Mouse (Mus musculus): ENCODE data around the gene Dgkh. TPM values are rescaled to one million over a fixed set of nuclear protein-coding genes. Genes with fewer than 3 reads are reported as not detected.

Gene Dgkh
- total RNA-seq, 2 experiments from 2014 or later = 80.8 to 89.3 TPM

- intact Hi-C loops (cut with DNase I) = no loop called here
- DNase-seq (ENCODE audit: extremely low spot score in 1 of 2, low spot score in 2 of 2) = no peak
Observed at GRCm38 (mm10) chr14:78528461-78529425, 203.8 kb downstream of the Dgkh start.

GRCm38 (mm10) chr14:78526907-78527306 is 205.7 kb downstream of the Dgkh start:
- DNase-seq (ENCODE audit: extremely low spot score in 1 of 2, low spot score in 2 of 2) = no peak
- intact Hi-C loops (cut with DNase I) = no loop called here

GRCm38 (mm10) chr14:78526475-78526874 is 206.1 kb downstream of the Dgkh start:
- no peak for DNase-seq (ENCODE audit: extremely low spot score in 1 of 2, low spot score in 2 of 2)
- intact Hi-C loops (cut with DNase I) = no loop called here

- no peak for DNase-seq (ENCODE audit: extremely low spot score in 1 of 2, low spot score in 2 of 2)
- intact Hi-C loops (cut with DNase I) = no loop called here
Observed at GRCm38 (mm10) chr14:78525611-78526457, 206.7 kb downstream of the Dgkh start.

- no peak for DNase-seq (ENCODE audit: extremely low spot score in 1 of 2, low spot score in 2 of 2)
- intact Hi-C loops (cut with DNase I) = no loop called here
Observed at GRCm38 (mm10) chr14:78525059-78525458, 207.5 kb downstream of the Dgkh start.

DNA sequence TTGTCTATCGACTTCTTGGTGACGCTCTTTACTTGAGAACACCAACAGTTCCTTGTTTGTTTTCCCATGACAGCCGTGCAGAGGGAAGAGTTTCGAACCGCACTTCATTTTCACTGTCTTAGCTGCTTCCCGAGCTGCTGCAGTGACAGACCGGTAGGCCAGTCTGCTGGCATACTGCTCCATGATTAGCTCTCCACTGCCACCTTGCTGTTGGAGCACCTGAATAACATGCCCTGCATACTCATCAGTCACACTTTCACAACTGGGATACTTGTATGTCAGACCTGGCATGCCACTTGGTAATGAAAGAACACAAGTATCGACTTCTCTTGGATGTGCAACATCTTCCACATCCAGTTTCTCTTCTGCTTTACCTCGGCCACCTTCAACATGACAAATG is 221.9 kb downstream of the Dgkh start:
- DNase-seq (ENCODE audit: extremely low spot score in 1 of 2, low spot score in 2 of 2) = no peak
- intact Hi-C loops (cut with DNase I) = no loop called here

DNA sequence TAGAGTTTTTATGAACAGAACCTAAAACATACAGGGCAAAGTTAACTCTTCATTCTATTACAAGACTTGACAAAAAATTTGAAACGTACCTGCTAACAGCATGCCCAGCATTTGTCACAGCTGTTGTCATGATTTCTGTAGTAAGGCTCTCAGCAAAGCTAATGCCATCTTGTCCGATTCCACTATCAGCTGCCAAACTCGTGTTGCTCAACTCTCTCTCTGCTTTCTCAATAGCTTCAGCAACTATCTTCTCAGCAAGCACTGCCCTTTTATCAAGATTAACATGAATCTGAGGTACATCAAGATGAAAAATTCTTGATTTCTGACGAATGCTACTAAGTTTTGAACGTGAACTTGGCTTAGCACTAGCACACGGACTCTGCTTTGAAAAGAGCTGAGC is 222.8 kb downstream of the Dgkh start:
- no peak for DNase-seq (ENCODE audit: extremely low spot score in 1 of 2, low spot score in 2 of 2)
- intact Hi-C loops (cut with DNase I) = no loop called here

Other genes with a start within 250 kb of the Dgkh start
- 100 to 1,000 TPM; 156 to 162 TPM for gene Akap11, start 196.0 kb downstream of the Dgkh start, total RNA-seq (2021)
- gene Vwa8, start 116.3 kb upstream of the Dgkh start, total RNA-seq (2021) = 10 to 100 TPM; 21.6 to 22.0 TPM

Measured in left cerebral cortex, postnatal 10 days (tissue).